Mouse (Mus musculus) liver, embryonic 14.5 days (tissue): Measurements from ENCODE around the gene Pecam1.

ENCODE experiments used
- CTCF ChIP-seq: IDR thresholded peaks from 2 replicates; pipeline ENCODE4 v1.5.1; 2016; ENCODE audit warnings: antibody characterized with exemption, low read depth, control low read depth
- EP300 ChIP-seq: IDR thresholded peaks from 2 replicates; pipeline ENCODE4 v1.6.1; 2016; ENCODE audit warnings: antibody characterized with exemption, low read depth

GRCm38 (mm10) chr11:106703931-106704330 lies 46.5 kb downstream of the Pecam1 start:
- TF ChIP-seq CTCF (no peak), EP300 (no peak)
